Mouse (Mus musculus): ENCODE data around the gene Pip4k2c. TPM values are rescaled to one million over a fixed set of nuclear protein-coding genes. Genes with fewer than 3 reads are reported as not detected.
A peak's percentile ranks its signal among the peaks of the same experiment; 100 is the strongest.

The Pip4k2c gene
- polyA plus RNA-seq (2015; fragmentation: Nextera tagmentation; extraction: Ambion mirVana): 27.8 and 29.8 TPM in 2 replicates

GRCm38 (mm10) chr10:127211414-127211854 is at the start of gene Pip4k2c:
Gene Pip4k2c (minus strand): TSS chr10:127211585.
- peak within 1 kb of the TSS; percentile 78 for H3K9ac ChIP-seq
- H3K27ac ChIP-seq: peak within 1 kb of the TSS; percentile 57
- H3K27me3 ChIP-seq: no peaks in the 10 kb centered on the region
- H3K4me3 ChIP-seq: peak within 1 kb of the TSS; percentile 88
- 0% methylated on average over 47 of the region's 47 CpGs for WGBS
- no peaks in the 10 kb centered on the region for H3K9me3 ChIP-seq
- H3K4me1 ChIP-seq: peaks cover 8% of the 10 kb centered on the region
- peak within 1 kb of the TSS; percentile 90 for H3K4me2 ChIP-seq
- ATAC-seq (ENCODE audit: insufficient number of reproducible peaks, low FRiP score, low TSS enrichment, low read depth): peak; percentile 94
- H3K36me3 ChIP-seq: peaks cover 20% of the 10 kb centered on the region

GRCm38 (mm10) chr10:127258489-127258888 is 47.1 kb upstream of the Pip4k2c start:
- WGBS: 76% methylated on average over 8 of the region's 8 CpGs
- Histone ChIP-seq H3K27ac (no peak overlapping the region), H3K27me3 (peaks cover 8% of the 10 kb centered on the region), H3K4me3 (no peak overlapping the region), H3K4me2 (no peak overlapping the region), H3K4me1 (peaks cover 12% of the 10 kb centered on the region), H3K9me3 (no peaks in the 10 kb centered on the region), H3K36me3 (no peaks in the 10 kb centered on the region), H3K9ac (no peak overlapping the region)
- ATAC-seq (ENCODE audit: insufficient number of reproducible peaks, low FRiP score, low TSS enrichment, low read depth): no peak

GRCm38 (mm10) chr10:127257790-127258189 is 46.4 kb upstream of the Pip4k2c start:
- no peak overlapping the region for H3K9ac ChIP-seq
- H3K27me3 ChIP-seq: peaks cover 5% of the 10 kb centered on the region
- no peak overlapping the region for H3K4me3 ChIP-seq
- no peak overlapping the region for H3K27ac ChIP-seq
- H3K9me3 ChIP-seq: no peaks in the 10 kb centered on the region
- peaks cover 7% of the 10 kb centered on the region for H3K4me1 ChIP-seq
- ATAC-seq (ENCODE audit: insufficient number of reproducible peaks, low FRiP score, low TSS enrichment, low read depth): no peak
- no peak overlapping the region for H3K4me2 ChIP-seq
- no peaks in the 10 kb centered on the region for H3K36me3 ChIP-seq
- WGBS: 78% methylated on average over 6 of the region's 6 CpGs

DNA sequence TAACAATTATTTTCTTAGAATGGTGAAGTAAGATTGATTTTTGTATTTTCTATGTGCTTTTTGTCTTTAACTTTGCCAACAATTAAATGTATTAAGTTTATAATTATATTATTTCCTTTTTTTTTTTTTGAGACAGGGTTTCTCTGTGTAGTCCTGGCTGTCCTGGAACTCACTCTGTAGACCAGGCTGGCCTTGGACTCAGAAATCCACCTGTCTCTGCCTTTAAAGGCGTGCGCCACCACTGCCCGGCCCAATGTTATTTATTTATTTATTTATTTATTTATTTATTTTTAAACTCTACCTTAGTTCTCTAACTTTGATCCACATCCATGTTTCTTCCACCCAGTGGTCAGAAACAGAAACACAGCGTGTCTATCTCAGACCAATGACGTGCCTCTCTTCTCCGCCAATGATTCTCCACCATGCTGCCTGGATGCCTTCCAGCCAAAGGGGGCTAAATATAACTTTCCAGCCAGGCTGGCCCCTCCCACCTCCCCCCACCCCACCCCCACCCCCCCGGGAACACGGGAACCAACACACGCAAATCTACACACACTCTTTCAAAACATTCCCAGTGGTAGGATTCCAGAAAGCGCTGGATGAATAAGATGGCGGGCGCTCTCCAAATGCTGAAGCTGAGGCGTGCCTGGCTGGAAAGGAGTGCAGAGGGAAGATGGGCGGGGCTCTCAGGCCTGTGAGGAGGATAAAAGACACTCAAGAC is 44.4 kb upstream of the Pip4k2c start:
- Histone ChIP-seq H3K9ac (no peak overlapping the region), H3K36me3 (no peaks in the 10 kb centered on the region), H3K27ac (no peak overlapping the region), H3K27me3 (no peaks in the 10 kb centered on the region), H3K4me3 (no peak overlapping the region), H3K4me2 (no peak overlapping the region), H3K9me3 (no peaks in the 10 kb centered on the region), H3K4me1 (no peaks in the 10 kb centered on the region)
- ATAC-seq (ENCODE audit: insufficient number of reproducible peaks, low FRiP score, low TSS enrichment, low read depth): peak; percentile 27; the same call in 1 of the 2 replicates
- 22% methylated on average over 14 of the region's 14 CpGs for WGBS

DNA sequence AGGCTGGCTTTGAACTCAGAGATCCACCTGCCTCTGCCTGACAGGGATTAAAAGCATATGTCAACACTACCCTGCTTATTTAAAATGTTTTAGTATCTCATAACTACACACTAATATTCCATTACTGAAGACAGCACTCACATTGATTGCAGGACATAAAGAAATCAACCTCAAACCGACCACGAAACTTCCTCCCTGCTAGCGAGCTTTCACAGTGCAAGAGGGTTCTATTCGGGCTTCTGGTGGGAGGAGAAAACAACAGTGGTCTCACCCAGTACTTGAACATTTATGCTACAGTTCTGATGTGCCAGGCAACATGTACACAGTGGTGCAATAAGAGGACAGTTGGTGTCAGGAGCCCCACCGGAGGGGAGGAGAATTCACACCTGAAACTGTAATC is 39.4 kb upstream of the Pip4k2c start:
- ATAC-seq (ENCODE audit: insufficient number of reproducible peaks, low FRiP score, low TSS enrichment, low read depth): no peak
- Histone ChIP-seq H3K4me3 (no peak overlapping the region), H3K4me1 (no peaks in the 10 kb centered on the region), H3K36me3 (no peaks in the 10 kb centered on the region), H3K9ac (no peak overlapping the region), H3K27me3 (no peaks in the 10 kb centered on the region), H3K9me3 (no peaks in the 10 kb centered on the region), H3K27ac (no peak overlapping the region), H3K4me2 (no peak overlapping the region)
- WGBS: 81% methylated on average over 5 of the region's 5 CpGs

- no peak for ATAC-seq (ENCODE audit: insufficient number of reproducible peaks, low FRiP score, low TSS enrichment, low read depth)
- WGBS: 71% methylated on average over 18 of the region's 18 CpGs
- Histone ChIP-seq H3K9me3 (no peaks in the 10 kb centered on the region), H3K27ac (no peak overlapping the region), H3K27me3 (no peaks in the 10 kb centered on the region), H3K4me2 (no peak overlapping the region), H3K4me3 (no peak overlapping the region), H3K36me3 (peaks cover 17% of the 10 kb centered on the region; the same call in 1 of the 2 replicates), H3K4me1 (0 out of 2 replicates have a peak, but pooled peaks cover 6% of the 10 kb centered on the region), H3K9ac (no peak overlapping the region)
These were observed 26.9 kb upstream of the Pip4k2c start for GRCm38 (mm10) chr10:127238241-127238824.

- no peaks in the 10 kb centered on the region for H3K9me3 ChIP-seq
- 24% methylated on average over 9 of the region's 9 CpGs for WGBS
- H3K4me3 ChIP-seq: no peak overlapping the region
- no peak overlapping the region for H3K4me2 ChIP-seq
- H3K27me3 ChIP-seq: no peaks in the 10 kb centered on the region
- H3K4me1 ChIP-seq: 0 out of 2 replicates have a peak, but pooled peaks cover 6% of the 10 kb centered on the region
- no peak overlapping the region for H3K9ac ChIP-seq
- no peak for ATAC-seq (ENCODE audit: insufficient number of reproducible peaks, low FRiP score, low TSS enrichment, low read depth)
- H3K36me3 ChIP-seq: peaks cover 10% of the 10 kb centered on the region; the same call in 1 of the 2 replicates
- no peak overlapping the region for H3K27ac ChIP-seq
These were observed 25.2 kb upstream of the Pip4k2c start for GRCm38 (mm10) chr10:127236541-127236940.

- H3K9ac ChIP-seq: no peak overlapping the region
- no peak overlapping the region for H3K4me2 ChIP-seq
- ATAC-seq (ENCODE audit: insufficient number of reproducible peaks, low FRiP score, low TSS enrichment, low read depth): no peak
- no peaks in the 10 kb centered on the region for H3K27me3 ChIP-seq
- H3K4me3 ChIP-seq: no peak overlapping the region
- 80% methylated on average over 9 of the region's 9 CpGs for WGBS
- H3K4me1 ChIP-seq: 0 out of 2 replicates have a peak, but pooled peaks cover 6% of the 10 kb centered on the region
- 0 out of 2 replicates have a peak, but pooled peaks cover 3% of the 10 kb centered on the region for H3K36me3 ChIP-seq
- H3K9me3 ChIP-seq: no peaks in the 10 kb centered on the region
- H3K27ac ChIP-seq: no peak overlapping the region
These were observed 21.8 kb upstream of the Pip4k2c start for GRCm38 (mm10) chr10:127233141-127233540.

- Histone ChIP-seq H3K9me3 (no peaks in the 10 kb centered on the region), H3K4me2 (no peak overlapping the region), H3K4me3 (no peak overlapping the region), H3K36me3 (no peaks in the 10 kb centered on the region), H3K27ac (no peak overlapping the region), H3K4me1 (0 out of 2 replicates have a peak, but pooled peaks cover 4% of the 10 kb centered on the region), H3K9ac (no peak overlapping the region), H3K27me3 (no peaks in the 10 kb centered on the region)
- ATAC-seq (ENCODE audit: insufficient number of reproducible peaks, low FRiP score, low TSS enrichment, low read depth): no peak
- 83% methylated on average over 14 of the region's 14 CpGs for WGBS
These were observed 20.4 kb upstream of the Pip4k2c start for GRCm38 (mm10) chr10:127231741-127232140.

DNA sequence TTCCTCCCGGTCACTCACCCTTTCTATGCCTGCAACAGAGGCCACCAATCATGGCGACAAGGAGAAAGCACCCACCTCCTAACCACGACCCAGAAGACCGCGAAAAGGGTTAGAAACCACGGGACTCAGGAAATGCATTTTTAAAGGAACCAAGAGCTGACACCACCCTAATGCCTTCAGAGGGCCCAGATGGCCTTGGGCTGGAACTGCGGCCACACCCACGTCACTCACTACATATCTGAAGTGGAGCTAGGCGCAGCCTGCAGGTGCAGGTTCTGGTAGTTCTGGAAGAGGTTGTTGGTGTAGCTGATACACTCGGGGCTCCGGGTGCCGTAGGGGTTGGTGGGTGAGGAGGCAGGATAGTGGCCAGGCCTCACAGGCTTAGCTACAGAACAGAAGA is 19.3 kb upstream of the Pip4k2c start:
- no peaks in the 10 kb centered on the region for H3K36me3 ChIP-seq
- ATAC-seq (ENCODE audit: insufficient number of reproducible peaks, low FRiP score, low TSS enrichment, low read depth): no peak
- H3K9me3 ChIP-seq: no peaks in the 10 kb centered on the region
- no peak overlapping the region for H3K27ac ChIP-seq
- 74% methylated on average over 12 of the region's 12 CpGs for WGBS
- H3K4me1 ChIP-seq: peaks cover 3% of the 10 kb centered on the region; the same call in 1 of the 2 replicates
- H3K9ac ChIP-seq: no peak overlapping the region
- peaks cover 1% of the 10 kb centered on the region; the same call in 1 of the 2 replicates for H3K27me3 ChIP-seq
- H3K4me3 ChIP-seq: no peak overlapping the region
- no peak overlapping the region for H3K4me2 ChIP-seq

- H3K27ac ChIP-seq: no peak overlapping the region
- H3K36me3 ChIP-seq: no peaks in the 10 kb centered on the region
- H3K27me3 ChIP-seq: peaks cover 7% of the 10 kb centered on the region; the same call in 1 of the 2 replicates
- no peak for ATAC-seq (ENCODE audit: insufficient number of reproducible peaks, low FRiP score, low TSS enrichment, low read depth)
- H3K9ac ChIP-seq: no peak overlapping the region
- H3K4me3 ChIP-seq: no peak overlapping the region
- peaks cover 5% of the 10 kb centered on the region; the same call in 1 of the 2 replicates for H3K4me1 ChIP-seq
- no peak overlapping the region for H3K4me2 ChIP-seq
- no peaks in the 10 kb centered on the region for H3K9me3 ChIP-seq
- WGBS: 16% methylated on average over 4 of the region's 4 CpGs
These were observed 17.5 kb upstream of the Pip4k2c start for GRCm38 (mm10) chr10:127228897-127229296.

- no peaks in the 10 kb centered on the region for H3K36me3 ChIP-seq
- H3K4me1 ChIP-seq: peaks cover 5% of the 10 kb centered on the region; the same call in 1 of the 2 replicates
- H3K9ac ChIP-seq: no peak overlapping the region
- H3K27me3 ChIP-seq: peaks cover 7% of the 10 kb centered on the region; the same call in 1 of the 2 replicates
- H3K4me3 ChIP-seq: no peak overlapping the region
- ATAC-seq (ENCODE audit: insufficient number of reproducible peaks, low FRiP score, low TSS enrichment, low read depth): no peak
- H3K9me3 ChIP-seq: no peaks in the 10 kb centered on the region
- H3K27ac ChIP-seq: no peak overlapping the region
- H3K4me2 ChIP-seq: no peak overlapping the region
- WGBS: 77% methylated on average over 8 of the region's 8 CpGs
These were observed 15.8 kb upstream of the Pip4k2c start for GRCm38 (mm10) chr10:127227163-127227562.
